Mouse (Mus musculus) forelimb bud, embryonic 11.5 days (tissue): ENCODE data around the gene 1700016K19Rik.

Experiments used
- DNase-seq: peaks from one replicate; pipeline ENCODE4 v3.0.0-alpha.2; 2012; ENCODE audit warnings: low read depth, low spot score

The 1700016K19Rik gene

GRCm38 (mm10) chr11:76033836-76034235 is 34.1 kb downstream of the 1700016K19Rik start:
- DNase-seq, result no peak

GRCm38 (mm10) chr11:76035182-76035581 is 35.5 kb downstream of the 1700016K19Rik start:
- DNase-seq, result no peak

GRCm38 (mm10) chr11:76037581-76038294 is 38.0 kb downstream of the 1700016K19Rik start:
- no peak for DNase-seq

GRCm38 (mm10) chr11:76039271-76040053 is 39.8 kb downstream of the 1700016K19Rik start:
- no peak for DNase-seq

- DNase-seq, result no peak
Measured at GRCm38 (mm10) chr11:76040106-76040505, 40.4 kb downstream of the 1700016K19Rik start.

- DNase-seq, result no peak
Measured at GRCm38 (mm10) chr11:76040761-76041376, 41.2 kb downstream of the 1700016K19Rik start.

- no peak for DNase-seq
Measured at GRCm38 (mm10) chr11:76042041-76042638, 42.4 kb downstream of the 1700016K19Rik start.

- DNase-seq, result no peak
Measured at GRCm38 (mm10) chr11:76042882-76043281, 43.2 kb downstream of the 1700016K19Rik start.

- DNase-seq, result no peak
Measured at GRCm38 (mm10) chr11:76044468-76044867, 44.8 kb downstream of the 1700016K19Rik start.

GRCm38 (mm10) chr11:76045367-76045766 is 45.7 kb downstream of the 1700016K19Rik start:
- DNase-seq, result no peak

- DNase-seq, result no peak
Measured at GRCm38 (mm10) chr11:76050509-76050908, 50.8 kb downstream of the 1700016K19Rik start.

- DNase-seq, result no peak
Measured at GRCm38 (mm10) chr11:76050967-76051512, 51.3 kb downstream of the 1700016K19Rik start.

- DNase-seq, result no peak
Measured at GRCm38 (mm10) chr11:76052496-76052895, 52.8 kb downstream of the 1700016K19Rik start.
